Mouse (Mus musculus) embryonic fibroblast, embryonic 13.5 days (primary cell): Measurements from ENCODE around the gene Ap3b1. TPM values are rescaled to one million over a fixed set of nuclear protein-coding genes. Genes with fewer than 3 reads are reported as not detected.

Experiments used
- H3K27ac ChIP-seq: 2 replicates; pipeline ENCODE4 v1.5.1; 2012; ENCODE audit warnings: low read length, control low read depth, inconsistent platforms; ENCODE audit not compliant: insufficient read depth
- H3K4me1 ChIP-seq: 2 replicates; pipeline ENCODE4 v1.6.1; 2011; ENCODE audit warnings: low read length; ENCODE audit not compliant: control insufficient read depth, insufficient read depth
- H3K4me3 ChIP-seq: 2 replicates; pipeline ENCODE4 v1.5.1; 2011; ENCODE audit warnings: mild to moderate bottlenecking, control low read depth, low read length; ENCODE audit not compliant: insufficient read depth
- CTCF ChIP-seq: IDR thresholded peaks from 2 replicates; pipeline ENCODE4 v1.5.1; 2011; ENCODE audit warnings: mild to moderate bottlenecking, control low read depth, low read length, moderate library complexity, borderline replicate concordance; ENCODE audit not compliant: insufficient read depth
- POLR2A ChIP-seq: IDR thresholded peaks from 2 replicates; pipeline ENCODE4 v1.6.1; 2011; ENCODE audit warnings: low read depth, mild to moderate bottlenecking, control low read depth, low read length, moderate library complexity
- polyA plus RNA-seq: library from polyadenylated mRNA; stranded (reverse); fragments of >200 nt; gene quantifications from 2 replicates; pipeline ENCODE4 v1.2.4, GENCODE M21; 2011; ENCODE audit warnings: low read depth; ENCODE audit not compliant: missing spikeins, insufficient read length

Gene Ap3b1
- polyA plus RNA-seq, 1 experiment, result 72.7 TPM

GRCm38 (mm10) chr13:94491159-94491558 is 132.4 kb downstream of the Ap3b1 start:
- Histone ChIP-seq H3K4me3 (no peak overlapping the region), H3K27ac (no peak overlapping the region), H3K4me1 (no peaks in the 10 kb centered on the region)
- no peak for TF ChIP-seq CTCF
- TF ChIP-seq POLR2A, result no peak

DNA sequence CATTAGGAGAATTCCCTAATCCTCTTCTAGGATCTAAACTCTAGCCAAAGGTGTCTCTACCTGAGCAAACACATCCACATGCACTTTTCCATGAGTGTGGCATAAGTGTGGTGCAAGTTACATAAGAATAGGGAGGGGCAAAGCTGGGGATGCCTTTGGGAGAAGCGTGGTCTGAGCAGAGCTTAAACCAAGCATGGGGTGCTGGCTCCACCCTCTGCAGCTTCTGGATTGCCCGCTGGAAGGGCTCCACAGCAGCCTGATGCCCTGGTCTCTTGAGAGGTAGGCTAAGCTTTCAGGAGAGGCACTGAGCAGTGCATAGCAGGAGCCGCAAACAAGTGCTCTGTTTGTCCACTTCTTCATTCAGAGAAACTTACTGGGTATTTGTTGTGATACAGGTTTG is 138.8 kb downstream of the Ap3b1 start:
- Histone ChIP-seq H3K27ac (no peak overlapping the region), H3K4me1 (no peaks in the 10 kb centered on the region), H3K4me3 (no peak overlapping the region)
- TF ChIP-seq POLR2A (no peak), CTCF (no peak)

DNA sequence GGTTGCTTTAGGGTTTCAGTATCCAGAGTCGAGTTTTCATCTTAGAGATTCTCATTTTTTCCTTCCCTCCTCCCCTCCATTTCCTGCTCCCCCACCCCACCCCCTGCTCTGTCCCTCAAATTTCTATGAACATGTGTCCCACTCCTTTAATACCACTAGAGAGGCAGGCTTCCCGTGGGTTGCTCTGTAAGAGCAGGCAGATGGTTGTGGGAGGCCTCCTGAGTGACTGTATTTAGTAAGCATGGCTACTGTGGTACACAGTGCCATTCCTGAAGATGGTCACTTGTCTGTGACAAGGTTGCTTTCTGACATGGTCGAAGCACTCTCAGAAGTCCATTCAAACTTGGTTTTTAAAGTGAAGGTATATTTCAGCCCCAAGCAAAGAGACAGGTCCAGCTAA is 147.7 kb downstream of the Ap3b1 start:
- TF ChIP-seq POLR2A, result no peak
- no peak for TF ChIP-seq CTCF
- no peaks in the 10 kb centered on the region for H3K4me1 ChIP-seq
- H3K27ac ChIP-seq, result no peak overlapping the region
- no peak overlapping the region for H3K4me3 ChIP-seq

DNA sequence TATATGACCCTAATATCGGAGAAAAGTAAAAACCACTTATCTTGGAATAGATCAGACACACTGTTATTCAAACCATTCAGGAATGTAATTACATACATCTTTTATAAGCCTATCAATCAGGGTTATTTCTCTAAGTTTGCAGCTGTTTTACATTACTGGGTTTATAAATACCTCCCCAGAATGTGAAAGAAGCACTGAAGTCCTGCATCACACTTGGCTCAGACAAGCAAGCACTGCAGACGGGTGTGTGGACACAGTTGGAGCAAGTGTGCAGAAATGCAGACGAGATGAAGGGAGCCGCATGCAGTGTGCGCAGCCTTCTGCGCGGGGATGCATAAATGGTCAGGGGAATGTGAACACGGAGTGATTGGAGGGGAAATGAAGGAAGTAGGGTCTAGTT is 149.6 kb downstream of the Ap3b1 start:
- Histone ChIP-seq H3K4me1 (no peaks in the 10 kb centered on the region), H3K27ac (no peak overlapping the region), H3K4me3 (no peak overlapping the region)
- TF ChIP-seq CTCF, result no peak
- no peak for TF ChIP-seq POLR2A

- Histone ChIP-seq H3K27ac (no peak overlapping the region), H3K4me3 (no peak overlapping the region), H3K4me1 (peaks cover 4% of the 10 kb centered on the region)
- no peak for TF ChIP-seq CTCF
- no peak for TF ChIP-seq POLR2A
These were observed 154.5 kb downstream of the Ap3b1 start for GRCm38 (mm10) chr13:94513157-94513767.

DNA sequence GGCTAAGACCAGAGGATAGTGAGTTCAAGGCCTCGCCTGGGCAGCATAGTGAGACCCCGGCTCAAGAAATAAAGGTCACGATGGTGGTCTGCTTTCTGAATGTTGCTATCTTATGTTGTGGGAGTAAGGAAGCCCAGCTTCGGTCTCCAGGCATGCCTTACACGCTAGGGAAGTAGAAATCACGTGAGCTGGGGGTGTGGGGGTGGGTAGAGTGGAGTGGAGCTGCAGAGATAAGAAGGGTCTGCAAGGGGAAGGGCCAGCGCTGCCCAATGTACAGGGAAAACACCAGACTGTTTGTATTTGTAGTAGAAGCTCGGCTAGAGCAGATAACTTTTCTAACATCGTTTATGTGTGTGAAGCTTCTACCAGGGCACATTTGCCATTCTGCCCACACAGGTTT is 155.1 kb downstream of the Ap3b1 start:
- Histone ChIP-seq H3K4me1 (peaks cover 4% of the 10 kb centered on the region), H3K27ac (no peak overlapping the region), H3K4me3 (no peak overlapping the region)
- TF ChIP-seq POLR2A (no peak), CTCF (no peak)

DNA sequence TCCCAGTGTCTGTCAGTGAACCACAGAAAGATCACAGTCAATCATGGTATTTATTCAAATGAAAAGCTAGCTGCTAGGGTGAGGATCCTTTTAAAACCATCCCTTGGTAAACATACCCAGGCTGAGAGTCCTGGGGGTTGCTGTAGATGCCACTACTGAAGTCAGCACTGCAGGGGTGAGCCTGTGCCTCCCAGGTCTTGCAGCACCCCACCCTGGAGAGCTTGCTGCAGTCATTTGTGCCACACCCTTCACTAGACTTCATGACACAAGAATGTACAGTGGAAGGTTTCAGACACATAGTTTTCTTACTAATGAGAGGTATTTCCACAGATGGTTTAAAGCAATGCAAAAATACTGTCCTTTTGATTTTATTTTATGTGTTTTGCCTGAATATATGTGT is 156.2 kb downstream of the Ap3b1 start:
- H3K4me1 ChIP-seq, result peaks cover 4% of the 10 kb centered on the region
- H3K27ac ChIP-seq, result peak overlapping the region; percentile 50; the same call in 1 of the 2 replicates
- H3K4me3 ChIP-seq, result no peak overlapping the region
- TF ChIP-seq POLR2A (no peak), CTCF (no peak)

- TF ChIP-seq POLR2A, result no peak
- no peak overlapping the region for H3K27ac ChIP-seq
- peaks cover 4% of the 10 kb centered on the region for H3K4me1 ChIP-seq
- no peak overlapping the region for H3K4me3 ChIP-seq
These were observed 157.8 kb downstream of the Ap3b1 start for GRCm38 (mm10) chr13:94516532-94516931.

DNA sequence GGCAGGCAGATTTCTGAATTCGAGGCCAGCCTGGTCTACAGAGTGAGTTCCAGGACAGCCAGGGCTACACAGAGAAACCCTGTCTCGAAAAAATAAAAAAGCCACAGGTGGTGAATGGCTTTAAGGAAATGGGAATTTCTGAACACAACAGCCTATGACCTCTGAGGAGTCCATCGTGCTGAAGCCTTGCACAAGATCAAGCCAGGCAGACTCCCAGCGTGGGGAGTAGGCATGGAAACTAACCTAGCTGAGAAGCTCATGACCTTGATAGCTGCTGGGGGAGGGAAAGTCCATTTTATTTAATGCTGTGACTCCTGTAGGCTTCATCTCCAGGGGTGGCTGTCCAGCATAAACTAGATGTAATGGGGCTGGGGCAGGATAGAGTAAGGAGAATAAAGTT is 159.4 kb downstream of the Ap3b1 start:
- Histone ChIP-seq H3K27ac (no peak overlapping the region), H3K4me3 (no peak overlapping the region), H3K4me1 (peaks cover 4% of the 10 kb centered on the region)
- TF ChIP-seq CTCF (no peak), POLR2A (no peak)

DNA sequence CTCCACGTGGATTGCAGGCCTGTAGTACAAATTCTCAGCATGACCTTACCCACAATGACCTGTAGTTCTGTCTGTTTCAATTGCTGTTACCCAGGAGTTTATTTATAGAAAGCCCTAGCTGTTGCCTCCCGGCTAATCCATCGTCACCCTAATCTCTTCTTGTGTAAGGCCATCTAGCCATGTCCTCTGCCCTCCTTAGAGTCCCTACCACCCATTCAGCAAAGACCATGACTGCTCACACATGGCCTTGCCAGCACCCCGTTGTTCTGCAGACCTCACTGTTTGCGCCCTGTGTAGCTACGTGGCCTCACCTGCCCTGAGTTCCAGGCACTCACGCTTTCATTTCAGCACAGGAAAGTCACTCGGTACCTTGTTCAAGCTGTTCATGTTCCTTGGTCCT is 160.5 kb downstream of the Ap3b1 start:
- Histone ChIP-seq H3K27ac (no peak overlapping the region), H3K4me1 (peaks cover 4% of the 10 kb centered on the region), H3K4me3 (no peak overlapping the region)
- TF ChIP-seq CTCF (no peak), POLR2A (no peak)

- no peak overlapping the region for H3K27ac ChIP-seq
- no peak overlapping the region for H3K4me3 ChIP-seq
- no peaks in the 10 kb centered on the region for H3K4me1 ChIP-seq
- no peak for TF ChIP-seq POLR2A
- TF ChIP-seq CTCF, result no peak
These were observed 164.5 kb downstream of the Ap3b1 start for GRCm38 (mm10) chr13:94523213-94523612.
